Mouse (Mus musculus) spleen, adult 2 months (tissue): ENCODE data around the gene Tas2r114.

Experiments used
- CTCF ChIP-seq: fragments of 200-500 bp; IDR thresholded peaks from 2 replicates; pipeline ENCODE4 v1.5.1; 2011; ENCODE audit warnings: mild to moderate bottlenecking, inconsistent platforms; ENCODE audit not compliant: insufficient read depth, insufficient read length, insufficient replicate concordance; ENCODE audit errors: extremely low read depth
- POLR2A ChIP-seq: fragments of 200-500 bp; IDR thresholded peaks from 2 replicates; pipeline ENCODE4 v1.6.1; 2011; ENCODE audit warnings: low read depth, low read length, inconsistent platforms

- no peak for TF ChIP-seq POLR2A
- TF ChIP-seq CTCF: no peak
These were observed 2.5 kb downstream of the Tas2r114 start, which contains the start of gene Tas2r105 for GRCm38 (mm10) chr6:131687395-131687794.
